Mouse (Mus musculus) myocyte (in vitro differentiated cells): ENCODE measurements around the gene Ccna1. TPM values are rescaled to one million over a fixed set of nuclear protein-coding genes. Genes with fewer than 3 reads are reported as not detected.
A peak's percentile ranks its signal among the peaks of the same experiment; 100 is the strongest.

Source experiments
- H3K27me3 ChIP-seq: one replicate; pipeline ENCODE4 v1.6.1; 2011; ENCODE audit not compliant: control insufficient read depth, insufficient read depth, insufficient read length
- H3K36me3 ChIP-seq: one replicate; pipeline ENCODE4 v1.6.1; 2011; ENCODE audit not compliant: control insufficient read depth, insufficient read depth
- H3K4me2 ChIP-seq: one replicate; pipeline ENCODE4 v1.6.1; 2011; ENCODE audit warnings: low read depth, control low read depth
- H3K4me3 ChIP-seq: one replicate; pipeline ENCODE4 v1.5.1; 2011; ENCODE audit warnings: mild to moderate bottlenecking, control low read depth, moderate library complexity
- H3K79me2 ChIP-seq: one replicate; pipeline ENCODE4 v1.6.1; 2011; ENCODE audit not compliant: control insufficient read depth, insufficient read depth
- H3ac ChIP-seq: one replicate; pipeline ENCODE4 v1.6.1; 2011; ENCODE audit not compliant: control insufficient read depth, insufficient read length
- CEBPB ChIP-seq: IDR thresholded peaks from 2 replicates; pipeline ENCODE4 v1.6.1; 2011; ENCODE audit warnings: mild to moderate bottlenecking, moderate library complexity; ENCODE audit not compliant: poor library complexity, insufficient read depth, severe bottlenecking
- E2F4 ChIP-seq: IDR thresholded peaks from one replicate; pipeline ENCODE4 v1.6.1; 2011; ENCODE audit warnings: mild to moderate bottlenecking, control low read depth, moderate library complexity; ENCODE audit not compliant: insufficient read depth
- MAX ChIP-seq: IDR thresholded peaks from one replicate; pipeline ENCODE4 v1.6.1; 2011; ENCODE audit warnings: low read depth, mild to moderate bottlenecking, control low read depth
- MYOD1 ChIP-seq, 3 experiments: IDR thresholded peaks; one replicate each; pipeline ENCODE4 v1.6.1; 2011; ENCODE audit warnings: control low read depth in 2 of 3, low read depth in 2 of 3, mild to moderate bottlenecking in 2 of 3, moderate library complexity in 1 of 3; ENCODE audit not compliant: insufficient read length in 2 of 3, control insufficient read depth in 1 of 3
- MYOG ChIP-seq, 3 experiments: IDR thresholded peaks; one replicate each; pipeline ENCODE4 v1.6.1; 2011; ENCODE audit warnings: control low read depth in 2 of 3, low read depth in 2 of 3, mild to moderate bottlenecking in 2 of 3; ENCODE audit not compliant: insufficient read length in 2 of 3, control insufficient read depth in 1 of 3, insufficient read depth in 1 of 3
- POLR2A ChIP-seq: IDR thresholded peaks from one replicate; pipeline ENCODE4 v1.6.1; 2011; ENCODE audit warnings: low read depth, mild to moderate bottlenecking, control low read depth, moderate library complexity; ENCODE audit not compliant: insufficient read length
- POLR2AphosphoS2 ChIP-seq: IDR thresholded peaks from one replicate; pipeline ENCODE4 v1.6.1; 2011; ENCODE audit warnings: low read depth, control low read depth; ENCODE audit not compliant: insufficient read length
- REST ChIP-seq: IDR thresholded peaks from one replicate; pipeline ENCODE4 v1.6.1; 2011; ENCODE audit warnings: mild to moderate bottlenecking, control low read depth, moderate library complexity; ENCODE audit not compliant: insufficient read depth, insufficient read length
- SRF ChIP-seq: IDR thresholded peaks from one replicate; pipeline ENCODE4 v1.6.1; 2011; ENCODE audit warnings: low read depth; ENCODE audit not compliant: control insufficient read depth, insufficient read length
- TCF12 ChIP-seq: IDR thresholded peaks from one replicate; pipeline ENCODE4 v1.6.1; 2011; ENCODE audit warnings: mild to moderate bottlenecking, control low read depth; ENCODE audit not compliant: poor library complexity, insufficient read depth, severe bottlenecking
- TCF3 ChIP-seq: IDR thresholded peaks from one replicate; pipeline ENCODE4 v1.6.1; 2011; ENCODE audit warnings: low read depth, control low read depth; ENCODE audit not compliant: insufficient read length
- USF1 ChIP-seq: IDR thresholded peaks from one replicate; pipeline ENCODE4 v1.6.1; 2011; ENCODE audit warnings: low read depth, mild to moderate bottlenecking, control low read depth, moderate library complexity
- polyA plus RNA-seq: library from polyadenylated mRNA; unstranded; fragments of >200 nt; fragmentation: generic; extraction: Trizol; gene quantifications from one replicate; pipeline ENCODE4 v1.2.1, GENCODE M21; 2012; ENCODE audit warnings: missing spikeins

Ccna1 gene
- not detected for polyA plus RNA-seq

DNA sequence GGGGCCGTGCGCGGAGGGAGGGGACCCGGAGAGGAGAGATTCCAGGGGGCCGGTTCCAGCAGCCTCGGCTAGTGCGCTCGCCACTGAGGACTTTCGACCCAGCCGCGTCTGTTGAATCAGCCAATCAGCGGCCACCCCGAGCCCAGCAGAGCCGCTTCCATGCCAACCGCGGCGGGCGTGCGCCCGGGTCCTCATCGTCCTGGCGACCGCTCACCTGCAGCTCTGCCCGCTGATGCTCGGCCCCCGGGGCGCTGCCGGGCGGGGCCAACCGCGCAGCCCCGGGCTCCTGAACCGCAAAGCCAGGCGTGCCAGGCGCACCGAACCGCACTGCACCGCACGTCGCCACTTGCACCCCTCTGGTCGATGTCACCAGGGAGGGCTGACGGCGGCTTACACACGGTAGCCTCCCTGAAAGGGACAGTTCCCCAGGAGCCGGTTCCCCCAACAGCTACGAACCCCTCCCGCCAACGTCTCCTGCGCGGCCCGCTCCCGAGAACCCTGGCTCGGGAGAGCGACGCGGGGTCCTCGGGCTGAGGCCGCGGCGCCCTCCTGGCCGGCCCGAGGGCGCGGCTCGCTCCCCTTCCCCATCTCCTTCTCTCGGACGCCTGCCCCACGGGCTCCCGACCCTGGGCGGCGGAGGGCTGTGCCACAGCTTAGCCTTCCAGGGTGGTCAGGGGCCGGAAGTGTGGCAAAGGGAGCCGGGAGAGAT, at the start of gene Ccna1:
Ccna1 (minus strand) TSS at position 464 of the 709 bp plus-strand sequence.
- no peaks in the 10 kb centered on the region for H3K79me2 ChIP-seq
- TF ChIP-seq CEBPB, result no peak
- no peak for TF ChIP-seq MAX
- no peak for TF ChIP-seq SRF
- TF ChIP-seq POLR2AphosphoS2, result no peak
- no peak for TF ChIP-seq USF1
- TF ChIP-seq REST, result no peak
- no peak for TF ChIP-seq MYOD1 (IDR thresholded peaks at IDR 0.05; ENCODE audit: control insufficient read depth in 1 of 3, insufficient read length in 2 of 3, low read depth in 2 of 3)
- TF ChIP-seq E2F4, result no peak
- no peak for TF ChIP-seq TCF12
- TF ChIP-seq MYOG (IDR thresholded peaks at IDR 0.05; ENCODE audit: control insufficient read depth in 1 of 3, insufficient read depth in 1 of 3, insufficient read length in 2 of 3, low read depth in 2 of 3), result no peak
- no peak for TF ChIP-seq TCF3
- no peak for TF ChIP-seq POLR2A
- H3ac ChIP-seq, result no peak within 1 kb of the TSS
- no peaks in the 10 kb centered on the region for H3K36me3 ChIP-seq
- peaks cover 34% of the 10 kb centered on the region for H3K27me3 ChIP-seq
- no peak within 1 kb of the TSS for H3K4me3 ChIP-seq
- H3K4me2 ChIP-seq, result no peak within 1 kb of the TSS

DNA sequence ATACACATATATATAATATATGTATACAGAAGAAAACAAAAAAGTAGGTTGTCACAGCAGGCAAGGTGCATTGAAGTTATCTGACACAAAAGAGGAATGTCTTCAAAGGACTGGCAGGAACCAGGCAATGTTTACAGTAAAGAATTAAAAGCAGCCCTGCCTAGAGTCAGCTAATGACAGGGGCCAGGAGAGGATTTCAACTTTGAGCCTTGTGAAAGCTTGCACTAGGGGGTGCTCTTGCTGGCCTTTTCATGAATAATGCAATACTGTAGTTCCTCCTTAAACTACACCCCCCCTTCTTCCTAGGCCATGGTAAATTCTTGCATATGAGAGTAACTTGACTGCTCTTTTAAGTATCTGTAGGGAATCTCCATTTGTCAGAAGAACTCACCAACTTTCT, 45.8 kb upstream of the Ccna1 start:
- TF ChIP-seq USF1, result no peak
- no peak for TF ChIP-seq MYOD1 (IDR thresholded peaks at IDR 0.05; ENCODE audit: control insufficient read depth in 1 of 3, insufficient read length in 2 of 3, low read depth in 2 of 3)
- no peak for TF ChIP-seq CEBPB
- no peak for TF ChIP-seq REST
- TF ChIP-seq SRF, result no peak
- no peak for TF ChIP-seq POLR2AphosphoS2
- TF ChIP-seq MYOG (IDR thresholded peaks at IDR 0.05; ENCODE audit: control insufficient read depth in 1 of 3, insufficient read depth in 1 of 3, insufficient read length in 2 of 3, low read depth in 2 of 3), result no peak
- H3ac ChIP-seq, result no peak overlapping the region

DNA sequence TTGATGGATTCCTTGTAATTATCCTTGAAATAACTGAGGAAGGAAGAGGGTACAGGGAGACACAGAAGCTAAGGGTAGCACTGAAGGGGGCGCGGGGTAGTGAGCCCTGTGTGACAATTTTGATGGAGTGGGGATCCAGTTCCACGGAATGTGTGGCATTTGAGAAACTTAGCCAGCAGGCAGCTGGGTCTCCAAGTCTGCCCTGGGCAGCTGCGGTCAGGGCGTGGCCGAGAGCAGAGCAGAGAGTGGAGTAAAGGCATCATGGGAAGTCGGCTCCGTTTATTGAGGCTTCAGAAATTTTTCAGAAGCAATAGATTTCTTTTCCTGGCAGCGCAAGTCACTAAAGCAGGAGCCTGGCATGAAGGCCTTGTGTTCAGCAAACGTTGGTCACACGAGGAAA, 43.7 kb upstream of the Ccna1 start:
- H3K79me2 ChIP-seq, result no peaks in the 10 kb centered on the region
- no peaks in the 10 kb centered on the region for H3K36me3 ChIP-seq
- H3K4me3 ChIP-seq, result no peak overlapping the region
- TF ChIP-seq POLR2AphosphoS2, result peak; percentile 27
- TF ChIP-seq MAX, result no peak
- no peak for TF ChIP-seq E2F4
- peak; percentile 89 for TF ChIP-seq TCF12
- TF ChIP-seq TCF3, result peak; percentile 84
- peak; percentile 92 to 99 (median 95) for TF ChIP-seq MYOG (IDR thresholded peaks at IDR 0.05; ENCODE audit: control insufficient read depth in 1 of 3, insufficient read depth in 1 of 3, insufficient read length in 2 of 3, low read depth in 2 of 3)
- no peak for TF ChIP-seq REST
- TF ChIP-seq MYOD1 (IDR thresholded peaks at IDR 0.05; ENCODE audit: control insufficient read depth in 1 of 3, insufficient read length in 2 of 3, low read depth in 2 of 3), result peak in 2 of 3 experiments; percentile 92 to 96
- TF ChIP-seq USF1, result no peak
- peak; percentile 59 for TF ChIP-seq POLR2A
- H3K27me3 ChIP-seq, result no peaks in the 10 kb centered on the region
- peak overlapping the region; percentile 70 for H3K4me2 ChIP-seq
- no peak overlapping the region for H3ac ChIP-seq

More for the DNA sequence above, 45.8 kb upstream of the Ccna1 start:
- Histone ChIP-seq H3K79me2 (no peaks in the 10 kb centered on the region), H3K4me3 (no peak overlapping the region), H3K27me3 (no peaks in the 10 kb centered on the region), H3K4me2 (no peak overlapping the region), H3K36me3 (no peaks in the 10 kb centered on the region)

DNA sequence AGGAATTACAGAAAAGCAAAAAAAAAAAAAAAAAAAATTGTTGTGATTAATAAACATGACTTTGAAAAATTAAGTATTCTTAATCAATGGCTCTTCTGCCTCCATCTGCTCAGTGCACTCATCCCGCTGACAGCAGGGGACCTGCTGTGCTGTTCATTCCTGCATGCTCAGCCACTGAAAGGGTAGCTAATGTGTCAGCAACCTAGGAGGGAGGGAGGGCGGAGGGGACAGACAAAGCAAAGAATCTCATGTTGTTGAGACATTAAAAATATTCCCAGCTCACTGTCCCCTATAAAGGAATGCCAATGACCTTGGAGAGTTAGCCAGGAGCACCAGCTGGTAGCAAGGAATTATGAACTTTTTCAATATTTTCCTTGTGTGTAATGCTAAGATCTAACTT, 42.7 kb upstream of the Ccna1 start:
- no peak overlapping the region for H3K4me3 ChIP-seq
- no peaks in the 10 kb centered on the region for H3K79me2 ChIP-seq
- TF ChIP-seq TCF12 (peak; percentile 9), SRF (no peak), REST (no peak), MYOD1 (IDR thresholded peaks at IDR 0.05; ENCODE audit: control insufficient read depth in 1 of 3, insufficient read length in 2 of 3, low read depth in 2 of 3) (peak; percentile 83 to 94 (median 85)), POLR2AphosphoS2 (peak; percentile 34), MYOG (IDR thresholded peaks at IDR 0.05; ENCODE audit: control insufficient read depth in 1 of 3, insufficient read depth in 1 of 3, insufficient read length in 2 of 3, low read depth in 2 of 3) (peak in 1 of 3 experiments; percentile 60), POLR2A (peak; percentile 47)
- no peak overlapping the region for H3ac ChIP-seq
- no peaks in the 10 kb centered on the region for H3K27me3 ChIP-seq
- H3K4me2 ChIP-seq, result peak overlapping the region; percentile 70
- no peaks in the 10 kb centered on the region for H3K36me3 ChIP-seq

DNA sequence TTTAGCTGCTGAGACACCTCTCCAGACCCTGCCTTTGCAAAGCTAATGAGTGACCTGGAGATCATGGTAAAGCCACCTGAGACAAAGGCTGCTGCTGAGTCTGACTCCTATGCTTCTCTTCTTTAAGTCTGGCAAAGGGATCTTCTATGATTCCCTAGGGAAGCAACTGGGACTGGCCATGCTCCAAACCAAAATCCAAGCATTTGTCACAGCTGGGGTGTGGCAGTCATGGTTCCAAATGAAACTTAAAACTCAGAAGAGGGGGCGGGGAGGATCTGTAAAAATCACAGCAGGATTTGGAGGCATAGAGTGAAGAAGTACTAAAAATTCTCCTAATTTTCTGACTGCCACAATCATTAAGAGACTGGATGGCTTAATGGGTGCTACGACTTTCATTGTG, 41.9 kb upstream of the Ccna1 start:
- Histone ChIP-seq H3K4me2 (peak overlapping the region; percentile 70), H3K79me2 (no peaks in the 10 kb centered on the region), H3K4me3 (no peak overlapping the region), H3K27me3 (no peaks in the 10 kb centered on the region), H3K36me3 (no peaks in the 10 kb centered on the region), H3ac (no peak overlapping the region)
- TF ChIP-seq SRF (no peak), TCF12 (peak; percentile 78), MYOG (IDR thresholded peaks at IDR 0.05; ENCODE audit: control insufficient read depth in 1 of 3, insufficient read depth in 1 of 3, insufficient read length in 2 of 3, low read depth in 2 of 3) (peak in 2 of 3 experiments; percentile 60 to 63), TCF3 (no peak), MYOD1 (IDR thresholded peaks at IDR 0.05; ENCODE audit: control insufficient read depth in 1 of 3, insufficient read length in 2 of 3, low read depth in 2 of 3) (peak in 2 of 3 experiments; percentile 41 to 51)
